Mouse (Mus musculus) v-Abl transformed pro-B cells (cell line): ENCODE data around the gene Aox4.

Experiments used
- in situ Hi-C, 2 experiments: fragments of 400-800 bp; cut with MboI; formaldehyde crosslinking; loops; one replicate each; pipeline ENCODE4 v1.15.1; 2025; ENCODE audit not compliant: unreplicated experiment in 2 of 2

Aox4 gene

GRCm38 (mm10) chr1:58240347-58240746, 30.1 kb downstream of the Aox4 start:
- in situ Hi-C loops: no loop called here

- in situ Hi-C loops: no loop called here
Measured at GRCm38 (mm10) chr1:58244487-58244886, 34.3 kb downstream of the Aox4 start.

DNA sequence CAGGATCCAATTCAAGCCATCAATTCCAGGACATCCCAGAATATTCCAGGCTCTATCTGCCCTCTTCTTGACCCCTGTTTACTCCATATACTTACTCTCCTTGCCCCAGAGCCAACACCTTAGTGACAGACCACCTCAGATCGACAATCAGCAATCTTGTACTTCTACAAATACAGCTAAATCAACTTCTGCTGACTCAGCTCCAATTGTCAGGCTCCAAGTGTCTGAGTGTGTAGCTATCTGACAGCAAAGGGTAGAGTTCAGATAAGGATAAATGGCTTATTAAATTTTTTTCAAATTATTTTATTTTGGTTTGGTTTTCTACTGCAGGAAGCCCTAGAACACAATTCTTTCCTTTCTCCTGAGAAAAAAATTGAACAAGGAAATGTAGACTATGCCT, 38.3 kb downstream of the Aox4 start:
- in situ Hi-C loops: no loop called here

DNA sequence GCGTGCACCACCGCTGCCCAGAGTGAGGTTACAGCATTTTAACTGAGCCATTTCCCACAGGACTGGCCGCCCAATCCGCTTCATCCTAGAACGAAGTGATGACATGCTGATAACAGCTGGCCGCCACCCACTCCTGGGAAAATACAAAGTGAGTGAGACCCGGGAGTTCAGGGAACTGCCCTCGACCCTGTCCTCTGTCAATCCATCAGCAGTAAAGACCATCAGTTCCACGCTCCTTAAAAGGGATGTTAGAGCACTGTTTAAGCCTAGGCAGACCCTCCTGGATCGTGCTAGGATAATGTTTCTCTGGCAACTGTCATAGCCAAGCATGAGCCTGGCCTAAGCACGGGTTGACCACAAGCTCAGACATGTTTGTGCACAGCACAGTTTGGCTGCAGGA, 43.3 kb downstream of the Aox4 start:
- in situ Hi-C loops: no loop called here

GRCm38 (mm10) chr1:58257195-58257991, 47.2 kb downstream of the Aox4 start:
- in situ Hi-C loops: no loop called here

- in situ Hi-C loops: no loop called here
Measured at GRCm38 (mm10) chr1:58260311-58260710, 50.1 kb downstream of the Aox4 start.

GRCm38 (mm10) chr1:58268231-58268630, 58.0 kb downstream of the Aox4 start:
- in situ Hi-C loops: no loop called here

- in situ Hi-C loops: no loop called here
Measured at GRCm38 (mm10) chr1:58270807-58271569, 60.8 kb downstream of the Aox4 start.

DNA sequence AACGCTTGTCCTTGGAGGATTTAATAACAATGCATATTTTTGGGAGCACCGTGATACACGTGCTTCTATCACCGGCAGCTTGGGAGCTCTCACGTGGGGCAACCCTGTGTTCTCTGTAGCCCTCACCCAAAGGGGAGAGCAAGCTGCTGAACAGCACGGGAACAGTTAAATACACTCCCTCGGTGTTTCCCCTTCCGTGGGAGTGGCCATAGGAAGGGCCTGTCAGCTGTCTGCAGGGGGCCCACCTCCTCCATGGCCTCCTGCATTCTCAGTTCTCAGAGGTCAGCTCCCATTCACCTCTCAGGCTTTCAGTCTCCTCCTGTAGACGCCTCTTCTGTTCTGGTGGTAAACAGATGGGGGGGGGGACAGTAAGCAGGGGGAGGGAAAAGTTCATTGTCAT, 65.7 kb downstream of the Aox4 start:
- in situ Hi-C loops: loop anchor here (5.0 to 25.0 kb wide), 2 partner anchors 114 to 411 kb away; partner anchors contain the start of gene Als2cr12 (in 2 of the 2)

DNA sequence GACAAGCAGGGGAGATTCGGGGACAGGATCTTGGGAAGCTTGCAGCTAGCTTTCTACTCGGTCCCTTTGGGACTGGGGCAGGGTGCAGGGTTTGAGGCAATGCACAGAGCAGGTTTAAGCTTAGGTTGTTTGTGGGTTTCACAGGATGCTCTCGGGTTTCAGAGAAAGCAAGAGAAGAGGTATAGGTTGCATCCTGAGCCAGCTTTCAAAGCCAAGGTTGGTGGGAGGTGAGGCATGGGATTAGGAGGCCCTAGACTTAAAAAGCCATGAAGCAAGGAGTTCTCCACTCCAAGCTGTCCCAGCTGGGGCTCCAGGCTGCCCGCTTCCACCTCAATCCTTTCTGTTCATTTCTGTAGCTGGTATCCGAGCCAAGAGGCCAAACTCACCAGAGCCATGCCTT, 67.8 kb downstream of the Aox4 start, which contains the start of gene Aox2:
Aox2 (plus strand) TSS at position 301 of the 400 bp plus-strand sequence.
- in situ Hi-C loops: loop anchor here (5.0 to 25.0 kb wide), 2 partner anchors 116 to 409 kb away; partner anchors contain the start of gene Als2cr12 (in 2 of the 2)

DNA sequence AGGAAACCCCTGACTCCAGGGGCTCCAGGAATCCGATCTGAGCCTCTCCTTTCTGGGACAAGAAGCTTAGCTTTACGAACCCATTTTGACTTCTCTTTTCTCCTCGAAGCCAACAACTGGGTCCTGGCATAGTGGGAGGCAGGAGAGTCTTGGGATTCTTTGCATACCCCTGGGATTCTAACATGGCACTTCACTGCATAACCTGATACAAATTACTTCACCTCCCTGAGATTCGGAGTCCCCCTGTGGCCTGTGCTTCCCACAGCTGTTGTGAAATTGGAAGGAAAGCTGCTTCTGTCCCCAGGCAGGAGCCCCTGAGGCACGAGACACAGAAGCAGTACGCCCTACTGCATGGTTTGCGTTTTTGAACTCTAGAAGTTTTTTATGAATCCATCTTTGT, 68.3 kb downstream of the Aox4 start:
- in situ Hi-C loops: loop anchor here (5.0 to 25.0 kb wide), 2 partner anchors 116 to 409 kb away; partner anchors contain the start of gene Als2cr12 (in 2 of the 2)

DNA sequence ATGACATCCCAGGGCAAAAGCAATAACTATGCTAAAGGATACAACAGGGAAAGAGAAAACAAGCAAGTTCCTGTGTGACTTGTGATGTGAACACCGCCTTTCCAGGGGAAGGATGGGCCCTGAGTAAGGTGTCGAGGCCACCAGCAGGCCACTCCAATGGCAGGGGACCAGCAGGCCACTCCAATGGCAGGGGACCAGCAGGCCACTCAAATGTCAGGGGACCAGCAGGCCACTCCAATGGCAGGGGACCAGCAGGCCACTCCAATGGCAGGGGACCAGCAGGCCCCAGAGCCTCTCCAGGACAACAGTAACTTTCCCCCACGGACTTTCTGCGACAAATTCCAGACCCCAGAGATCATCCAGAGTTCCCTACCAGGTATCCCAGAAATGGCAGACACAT, 70.2 kb downstream of the Aox4 start:
- in situ Hi-C loops: loop anchor here (25.0 kb wide), 1 partner anchor 407 kb away; the partner anchor contains the start of gene Als2cr12 (in 2 of the 2)

DNA sequence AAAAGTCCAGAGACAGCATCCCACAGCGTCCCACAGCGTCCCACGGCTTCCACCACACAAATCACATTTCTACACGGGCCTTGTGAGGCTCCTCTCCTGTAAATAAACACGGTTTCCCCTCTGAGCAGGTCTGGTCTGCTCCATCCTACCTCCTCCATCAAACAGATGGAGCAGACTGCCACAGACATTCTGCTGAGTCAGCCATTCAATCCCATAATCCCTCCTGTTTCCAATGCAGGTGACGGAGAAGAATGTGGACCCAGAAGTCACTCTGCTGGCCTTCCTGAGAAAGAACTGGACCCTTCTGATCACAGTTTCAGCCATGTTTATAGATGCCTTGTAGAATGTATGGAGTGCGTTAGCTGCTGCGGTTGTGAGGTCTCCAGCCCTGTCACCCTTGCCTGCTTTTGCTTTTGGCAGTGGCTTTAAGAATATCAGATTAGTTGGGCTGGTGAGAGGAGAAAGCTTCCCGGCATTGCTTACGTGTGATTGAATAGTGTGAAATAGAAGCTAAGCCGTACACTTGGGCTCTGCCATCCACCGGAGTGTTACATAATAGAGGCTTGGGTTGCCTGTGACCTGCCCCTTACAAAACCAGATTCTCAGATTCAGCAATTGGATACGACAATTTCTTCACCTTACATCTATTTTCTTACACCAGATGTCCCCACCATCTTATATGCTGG, 70.9 kb downstream of the Aox4 start:
- in situ Hi-C loops: loop anchor here (25.0 kb wide), 1 partner anchor 406 kb away; the partner anchor contains the start of gene Als2cr12 (in 2 of the 2)

GRCm38 (mm10) chr1:58281625-58281988, 71.4 kb downstream of the Aox4 start:
- in situ Hi-C loops: loop anchor here (25.0 kb wide), 1 partner anchor 406 kb away; the partner anchor contains the start of gene Als2cr12 (in 2 of the 2)

GRCm38 (mm10) chr1:58284505-58284904, 74.3 kb downstream of the Aox4 start:
- in situ Hi-C loops: loop anchor here (25.0 kb wide), 1 partner anchor 403 kb away; the partner anchor contains the start of gene Als2cr12 (in 2 of the 2)

DNA sequence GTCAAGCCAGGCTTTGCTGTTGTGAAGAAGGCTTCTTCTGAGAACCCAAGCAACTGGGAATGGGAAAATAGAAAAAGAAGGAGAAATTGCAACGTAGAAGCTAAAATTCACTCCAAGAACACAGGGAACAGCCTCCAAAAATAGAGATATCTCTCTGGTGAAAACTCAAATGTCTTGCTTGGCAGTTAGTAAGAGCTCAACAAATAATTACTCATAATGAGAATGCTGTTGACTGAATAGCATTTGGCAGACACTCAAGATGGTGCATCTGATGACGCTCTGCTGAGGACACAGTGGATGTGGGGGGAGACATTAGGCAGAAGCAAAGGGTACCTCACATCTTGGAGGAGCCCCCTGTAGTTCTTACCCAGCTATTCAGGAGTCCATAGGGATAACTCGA, 77.9 kb downstream of the Aox4 start:
- in situ Hi-C loops: loop anchor here (25.0 kb wide), 1 partner anchor 399 kb away; the partner anchor contains the start of gene Als2cr12 (in 2 of the 2)

- in situ Hi-C loops: loop anchor here (10.0 to 25.0 kb wide), 2 partner anchors 255 to 397 kb away; partner anchors contain the start of gene Als2cr12 (in 2 of the 2)
Measured at GRCm38 (mm10) chr1:58289863-58290469, 79.8 kb downstream of the Aox4 start.

DNA sequence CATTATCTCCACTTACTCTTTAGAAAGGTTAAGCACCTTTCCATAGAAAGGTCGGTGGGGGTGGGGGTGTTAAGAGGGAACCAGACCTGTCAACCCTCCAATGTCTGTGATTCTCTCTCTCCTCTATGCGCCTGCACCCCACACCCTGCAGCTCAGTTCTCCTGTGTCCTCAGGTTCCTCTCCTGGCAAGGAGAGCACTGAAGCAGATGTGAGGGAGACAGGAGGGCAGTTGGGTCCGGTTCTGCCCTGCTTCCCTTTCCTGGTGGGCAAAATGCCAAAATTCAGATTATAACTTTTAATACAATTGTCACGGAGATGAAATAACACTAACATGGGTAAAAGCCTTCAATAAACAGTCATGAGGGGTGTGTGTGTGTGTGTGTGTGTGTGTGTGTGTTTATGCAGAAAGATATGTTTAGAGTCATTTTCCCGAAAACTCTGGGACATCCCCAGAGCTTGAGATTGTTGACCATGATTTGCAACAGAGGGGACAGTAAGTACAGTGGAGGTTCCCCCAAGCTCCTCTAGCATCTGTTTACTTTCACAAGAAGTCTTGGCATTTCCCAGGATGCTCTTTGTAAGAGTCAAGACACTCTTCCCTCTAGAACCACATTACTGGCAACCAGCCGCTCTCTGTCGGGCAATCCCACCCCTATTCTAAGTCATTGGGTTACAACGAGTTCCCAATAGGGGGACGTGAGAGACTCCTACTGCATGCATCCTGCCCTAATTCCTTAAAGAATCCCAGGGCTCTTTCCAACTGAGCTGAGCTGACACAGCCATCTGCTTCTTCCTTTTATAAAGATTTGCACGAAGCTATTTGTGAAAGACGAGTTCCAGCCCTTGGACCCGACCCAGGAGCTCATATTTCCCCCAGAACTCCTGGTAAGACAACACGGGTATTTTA, 81.5 kb downstream of the Aox4 start:
- in situ Hi-C loops: loop anchor here (10.0 to 25.0 kb wide), 2 partner anchors 257 to 396 kb away; partner anchors contain the start of gene Als2cr12 (in 2 of the 2)

GRCm38 (mm10) chr1:58294730-58295129, 84.5 kb downstream of the Aox4 start:
- in situ Hi-C loops: loop anchor here (5.0 to 25.0 kb wide), 5 partner anchors 98 to 877 kb away; partner anchors contain the start of genes Als2cr12 (in 2 of the 2) and Bzw1 (in 1 of the 2)
